Mouse (Mus musculus): ENCODE measurements around the gene Magea1. TPM values are rescaled to one million over a fixed set of nuclear protein-coding genes. Genes with fewer than 3 reads are reported as not detected.

Magea1 gene
- not detected for total RNA-seq (2023)

GRCm38 (mm10) chrX:155089693-155090092 is at the start of gene Magea1:
TSS of gene Magea1 (minus strand) at chrX:155089793.

GRCm38 (mm10) chrX:155128312-155128711 is 38.7 kb upstream of the Magea1 start, which contains the start of gene Cldn34b2:
TSS of gene Cldn34b2 (minus strand) at chrX:155128412.

GRCm38 (mm10) chrX:155093566-155093965 is 4.0 kb upstream of the Magea1 start, which contains the start of gene Magea2:
TSS of gene Magea2 (minus strand) at chrX:155093666.

GRCm38 (mm10) chrX:155063045-155063444 is 26.5 kb downstream of the Magea1 start, which contains the start of gene Magea5:
TSS of gene Magea5 (minus strand) at chrX:155063145.

Other genes starting within 250 kb of the Magea1 start
- not detected for gene Cldn34b1, start 199.5 kb downstream of the Magea1 start, total RNA-seq (2023)
- not detected for gene Magea6, start 153.8 kb downstream of the Magea1 start, total RNA-seq (2023)
- gene Magea3, start 140.3 kb downstream of the Magea1 start, total RNA-seq (2023), result not detected
- not detected for gene Magea8, start 93.9 kb downstream of the Magea1 start, total RNA-seq (2023)
- gene Magea5, start 26.6 kb downstream of the Magea1 start, total RNA-seq (2023), result not detected
- not detected for gene Magea2, start 3.9 kb upstream of the Magea1 start, total RNA-seq (2023)
- under 1 TPM in 1 of 2 experiments, not detected in 1; 0.63 TPM for gene Cldn34b2, start 38.6 kb upstream of the Magea1 start, total RNA-seq (2023)
- 1,000 to 10,000 TPM; 1,750 to 1,972 TPM for gene Sat1, start 126.7 kb upstream of the Magea1 start, total RNA-seq (2023)
- 10 to 100 TPM; 66.8 to 73.1 TPM for gene Acot9, start 172.7 kb upstream of the Magea1 start, total RNA-seq (2023)

Measured in monocyte, adult 59 days (primary cell).